Mouse (Mus musculus) G1E-ER4 (cell line): ENCODE data around the gene Vamp9. TPM values are rescaled to one million over a fixed set of nuclear protein-coding genes. Genes with fewer than 3 reads are reported as not detected.

Experiments used
- GATA1 ChIP-seq: IDR thresholded peaks from one replicate; pipeline ENCODE4 v1.8.0; 2012; ENCODE audit warnings: low read length, inconsistent platforms
- polyA plus RNA-seq: library from polyadenylated mRNA; stranded (reverse); fragments of >175 nt; gene quantifications from 2 replicates; pipeline ENCODE4 v1.2.3, GENCODE M21; 2012

The Vamp9 gene
- polyA plus RNA-seq, 1 experiment, result not detected

- TF ChIP-seq GATA1, result no peak
Observed at GRCm38 (mm10) chr5:99978699-99979442, 72.8 kb downstream of the Vamp9 start, which contains the start of the genes Hnrnpd and 4930524J08Rik. Gene Hnrnpd (minus strand): TSS chr5:99978938. Gene 4930524J08Rik (plus strand): TSS chr5:99979061.

GRCm38 (mm10) chr5:99983452-99984061 is 77.5 kb downstream of the Vamp9 start:
- TF ChIP-seq GATA1, result no peak

- TF ChIP-seq GATA1, result no peak
Observed at GRCm38 (mm10) chr5:99994166-99994565, 88.1 kb downstream of the Vamp9 start.

- no peak for TF ChIP-seq GATA1
Observed at GRCm38 (mm10) chr5:99994680-99995079, 88.6 kb downstream of the Vamp9 start.

GRCm38 (mm10) chr5:100000048-100000447 is 94.0 kb downstream of the Vamp9 start:
- TF ChIP-seq GATA1, result no peak

- TF ChIP-seq GATA1, result no peak
Observed at GRCm38 (mm10) chr5:100000500-100000899, 94.4 kb downstream of the Vamp9 start.

Other genes starting within 250 kb of the Vamp9 start
- gene Rasgef1b, start 177.2 kb upstream of the Vamp9 start, polyA plus RNA-seq, result not detected in 2 replicates
- gene Hnrnpd, start 72.7 kb downstream of the Vamp9 start, polyA plus RNA-seq, result 559 and 620 TPM in 2 replicates
- 7.8 and 9.8 TPM in 2 replicates for gene 4930524J08Rik, start 72.8 kb downstream of the Vamp9 start, polyA plus RNA-seq
- 224 and 311 TPM in 2 replicates for gene Hnrnpdl, start 133.4 kb downstream of the Vamp9 start, polyA plus RNA-seq
- gene Enoph1, start 133.7 kb downstream of the Vamp9 start, polyA plus RNA-seq, result 43.4 and 57.2 TPM in 2 replicates